Mouse (Mus musculus) CH12.LX (cell line): ENCODE data around the gene Gpsm1. TPM values are rescaled to one million over a fixed set of nuclear protein-coding genes. Genes with fewer than 3 reads are reported as not detected.
A peak's percentile ranks its signal among the peaks of the same experiment; 100 is the strongest.
"Not testable (repeated sequence)": the region's sequence is repeated elsewhere in the genome, so short reads cannot be mapped to it uniquely, and the experiment has no call there.

Experiments
- DNase-seq: peaks from one replicate; pipeline ENCODE4 v3.0.0-alpha.2; 2013; ENCODE audit errors: extremely low read depth
- H3K27ac ChIP-seq: 2 replicates; pipeline ENCODE4 v1.5.1; 2012; ENCODE audit warnings: low read depth, mild to moderate bottlenecking, control low read depth, moderate library complexity; ENCODE audit not compliant: insufficient read depth
- H3K27me3 ChIP-seq: replicated peaks from 2 replicates; pipeline ENCODE3; 2012; ENCODE audit warnings: inconsistent platforms
- H3K36me3 ChIP-seq, 2 experiments: replicated peaks in 1 of 2; 2 replicates each; pipeline versions ENCODE3 to v1.6.1; 2012; ENCODE audit warnings: inconsistent platforms in 1 of 2, low read length in 1 of 2, mild to moderate bottlenecking in 1 of 2, mixed read lengths in 1 of 2, moderate library complexity in 1 of 2; ENCODE audit not compliant: control insufficient read depth in 1 of 2, insufficient read depth in 1 of 2
- H3K4me1 ChIP-seq, 2 experiments: 2 replicates each; pipeline ENCODE4 v1.6.1; 2012; ENCODE audit warnings: inconsistent platforms in 1 of 2, moderate library complexity in 1 of 2; ENCODE audit not compliant: insufficient read depth in 2 of 2, control insufficient read depth in 1 of 2
- H3K4me2 ChIP-seq: 2 replicates; pipeline ENCODE4 v1.6.1; 2012; ENCODE audit warnings: low read depth, mild to moderate bottlenecking, control low read depth; ENCODE audit not compliant: poor library complexity, insufficient read depth, severe bottlenecking
- H3K4me3 ChIP-seq, 3 experiments: fragments of 150-350 bp in 1 of 3; sonication (generic) in 1 of 3; replicated peaks in 1 of 3; 2 replicates each; pipeline versions ENCODE3 to v1.5.1; 2011 to 2012; ENCODE audit warnings: low read depth in 2 of 3, low read length in 2 of 3, mild to moderate bottlenecking in 2 of 3, moderate library complexity in 2 of 3, control low read depth in 1 of 3, improper control_type of control experiment in 1 of 3, inconsistent platforms in 1 of 3, mixed read lengths in 1 of 3; ENCODE audit not compliant: poor library complexity in 1 of 3
- H3K79me2 ChIP-seq: replicated peaks from 2 replicates; pipeline ENCODE4 v1.6.1; 2012; ENCODE audit warnings: mild to moderate bottlenecking, moderate library complexity; ENCODE audit not compliant: control insufficient read depth, poor library complexity, insufficient read depth, severe bottlenecking; ENCODE audit errors: extremely low read depth
- H3K9ac ChIP-seq: 2 replicates; pipeline ENCODE4 v1.6.1; 2012; ENCODE audit warnings: low read depth, mild to moderate bottlenecking, control low read depth, moderate library complexity; ENCODE audit not compliant: insufficient read depth
- H3K9me3 ChIP-seq: replicated peaks from 2 replicates; pipeline ENCODE3; 2012; ENCODE audit warnings: low read length, inconsistent platforms, mixed read lengths
- BHLHE40 ChIP-seq: IDR thresholded peaks from 2 replicates; pipeline ENCODE4 v1.6.1; 2011; ENCODE audit warnings: mild to moderate bottlenecking, low read depth, low read length, improper control_type of control experiment
- CHD1 ChIP-seq: IDR thresholded peaks from 2 replicates; pipeline ENCODE4 v1.6.1; 2012; ENCODE audit warnings: low read depth, low read length, improper control_type of control experiment, inconsistent platforms
- CHD2 ChIP-seq: IDR thresholded peaks from 2 replicates; pipeline ENCODE4 v1.6.1; 2011; ENCODE audit warnings: low read length, improper control_type of control experiment
- CTCF ChIP-seq, 2 experiments: IDR thresholded peaks in 1 of 2; conservative IDR thresholded peaks in 1 of 2; 2 replicates each; pipeline ENCODE4 v1.5.1; 2011 to 2012; ENCODE audit warnings: low read depth in 2 of 2, low read length in 2 of 2, improper control_type of control experiment in 1 of 2, inconsistent platforms in 1 of 2, mild to moderate bottlenecking in 1 of 2, moderate library complexity in 1 of 2
- E2F4 ChIP-seq: IDR thresholded peaks from 2 replicates; pipeline ENCODE4 v1.6.1; 2011; ENCODE audit warnings: low read depth, low read length, improper control_type of control experiment; ENCODE audit not compliant: insufficient replicate concordance
- ELF1 ChIP-seq: IDR thresholded peaks from 2 replicates; pipeline ENCODE4 v1.6.1; 2014; ENCODE audit warnings: low read depth, mild to moderate bottlenecking, inconsistent platforms, low read length, improper control_type of control experiment
- EP300 ChIP-seq: IDR thresholded peaks from 2 replicates; pipeline ENCODE4 v1.6.1; 2011; ENCODE audit warnings: low read length, improper control_type of control experiment
- ETS1 ChIP-seq: conservative IDR thresholded peaks from 2 replicates; pipeline ENCODE4 v1.6.1; 2012; ENCODE audit warnings: low read depth, mild to moderate bottlenecking, inconsistent platforms, low read length, improper control_type of control experiment, moderate library complexity
- HCFC1 ChIP-seq: IDR thresholded peaks from 2 replicates; pipeline ENCODE4 v1.6.1; 2012; ENCODE audit warnings: low read depth, mild to moderate bottlenecking, inconsistent platforms, low read length, improper control_type of control experiment
- IRF4 ChIP-seq: IDR thresholded peaks from 2 replicates; pipeline ENCODE4 v1.6.1; 2014; ENCODE audit warnings: low read depth, mild to moderate bottlenecking, inconsistent platforms, low read length, improper control_type of control experiment
- JUN ChIP-seq: IDR thresholded peaks from 2 replicates; pipeline ENCODE4 v1.6.1; 2011; ENCODE audit warnings: low read depth, mild to moderate bottlenecking, low read length, improper control_type of control experiment, moderate library complexity; ENCODE audit not compliant: insufficient read depth
- KAT2A ChIP-seq: IDR thresholded peaks from 2 replicates; pipeline ENCODE4 v1.6.1; 2012; ENCODE audit warnings: low read length, improper control_type of control experiment, inconsistent platforms; ENCODE audit not compliant: insufficient replicate concordance
- MAFK ChIP-seq: IDR thresholded peaks from 2 replicates; pipeline ENCODE4 v1.6.1; 2011; ENCODE audit warnings: low read length, improper control_type of control experiment; ENCODE audit not compliant: insufficient replicate concordance
- MAX ChIP-seq: IDR thresholded peaks from 2 replicates; pipeline ENCODE4 v1.6.1; 2011; ENCODE audit warnings: low read length, improper control_type of control experiment
- MAZ ChIP-seq: IDR thresholded peaks from 2 replicates; pipeline ENCODE4 v1.6.1; 2012; ENCODE audit warnings: low read depth, mild to moderate bottlenecking, inconsistent platforms, low read length, improper control_type of control experiment, moderate library complexity
- MEF2A ChIP-seq: IDR thresholded peaks from 2 replicates; pipeline ENCODE4 v1.6.1; 2014; ENCODE audit warnings: low read depth, mild to moderate bottlenecking, inconsistent platforms, low read length, improper control_type of control experiment, borderline replicate concordance
- MXI1 ChIP-seq: IDR thresholded peaks from 2 replicates; pipeline ENCODE4 v1.6.1; 2011; ENCODE audit warnings: mild to moderate bottlenecking, low read depth, low read length, improper control_type of control experiment
- MYC ChIP-seq: IDR thresholded peaks from 2 replicates; pipeline ENCODE4 v1.6.1; 2011; ENCODE audit warnings: low read depth, mild to moderate bottlenecking, improper control_type of control experiment, low read length
- NELFE ChIP-seq: IDR thresholded peaks from 2 replicates; pipeline ENCODE4 v1.6.1; 2011; ENCODE audit warnings: low read depth, low read length, improper control_type of control experiment
- NRF1 ChIP-seq: IDR thresholded peaks from 2 replicates; pipeline ENCODE4 v1.6.1; 2014; ENCODE audit warnings: low read depth, mild to moderate bottlenecking, inconsistent platforms, low read length, improper control_type of control experiment, moderate library complexity
- PAX5 ChIP-seq: IDR thresholded peaks from 2 replicates; pipeline ENCODE4 v1.6.1; 2012; ENCODE audit warnings: low read length, inconsistent platforms, mixed read lengths
- POLR2A ChIP-seq: IDR thresholded peaks from 2 replicates; pipeline ENCODE4 v1.6.1; 2011; ENCODE audit warnings: low read depth, mild to moderate bottlenecking, improper control_type of control experiment, low read length
- POLR2AphosphoS2 ChIP-seq: IDR thresholded peaks from 2 replicates; pipeline ENCODE4 v1.6.1; 2011; ENCODE audit warnings: low read depth, low read length, improper control_type of control experiment
- RAD21 ChIP-seq: IDR thresholded peaks from 2 replicates; pipeline ENCODE4 v1.6.1; 2011; ENCODE audit warnings: low read depth, mild to moderate bottlenecking, low read length, improper control_type of control experiment, moderate library complexity
- RCOR1 ChIP-seq: conservative IDR thresholded peaks from 2 replicates; pipeline ENCODE4 v1.6.1; 2012; ENCODE audit warnings: low read depth, mild to moderate bottlenecking, inconsistent platforms, low read length, improper control_type of control experiment
- SIN3A ChIP-seq: IDR thresholded peaks from 2 replicates; pipeline ENCODE4 v1.6.1; 2012; ENCODE audit warnings: low read length, improper control_type of control experiment, inconsistent platforms
- SMC3 ChIP-seq: IDR thresholded peaks from 2 replicates; pipeline ENCODE4 v1.6.1; 2011; ENCODE audit warnings: low read depth, low read length, improper control_type of control experiment
- TBP ChIP-seq: conservative IDR thresholded peaks from 2 replicates; pipeline ENCODE4 v1.6.1; 2011; ENCODE audit warnings: low read depth, low read length, improper control_type of control experiment
- TCF12 ChIP-seq: IDR thresholded peaks from 2 replicates; pipeline ENCODE4 v1.6.1; 2014; ENCODE audit warnings: low read depth, mild to moderate bottlenecking, inconsistent platforms, low read length, improper control_type of control experiment
- USF1 ChIP-seq: IDR thresholded peaks from 2 replicates; pipeline ENCODE4 v1.6.1; 2014; ENCODE audit warnings: low read depth, mild to moderate bottlenecking, inconsistent platforms, low read length, improper control_type of control experiment
- ZC3H11A ChIP-seq: IDR thresholded peaks from 2 replicates; pipeline ENCODE4 v1.6.1; 2012; ENCODE audit warnings: low read depth, mild to moderate bottlenecking, inconsistent platforms, low read length, improper control_type of control experiment
- ZKSCAN1 ChIP-seq: IDR thresholded peaks from 2 replicates; pipeline ENCODE4 v1.6.1; 2012; ENCODE audit warnings: low read depth, inconsistent platforms, low read length, improper control_type of control experiment, borderline replicate concordance
- ZMIZ1 ChIP-seq: IDR thresholded peaks from 2 replicates; pipeline ENCODE4 v1.6.1; 2012; ENCODE audit warnings: low read depth, mild to moderate bottlenecking, inconsistent platforms, low read length, improper control_type of control experiment
- ZNF384 ChIP-seq: IDR thresholded peaks from 2 replicates; pipeline ENCODE4 v1.6.1; 2012; ENCODE audit warnings: low read depth, low read length, improper control_type of control experiment, inconsistent platforms
- dilution Hi-C: fragments of 300-500 bp; cut with MboI; formaldehyde crosslinking; loops from 2 replicates; pipeline ENCODE4 v1.14.3; 2020; ENCODE audit warnings: low sequenced_read_pairs; ENCODE audit not compliant: extremely low pct_unique_long_range_greater_than_20kb, extremely low pct_ligation_motif_present
- in situ Hi-C: fragments of 300-500 bp; cut with MboI; formaldehyde crosslinking; loops from 3 replicates; pipeline ENCODE4 v1.14.3; 2019; ENCODE audit warnings: low sequenced_read_pairs, low pct_ligation_motif_present, low pct_unique_long_range_greater_than_20kb, mixed read lengths
- polyA plus RNA-seq: library from polyadenylated mRNA; unstranded; fragments of >175 nt; gene quantifications from 2 replicates; pipeline ENCODE4 v1.2.1, GENCODE M21; 2012; ENCODE audit warnings: low read depth; ENCODE audit not compliant: insufficient read length
- total RNA-seq, 2 experiments: library from RNA; depleted of rRNA; stranded (reverse); fragments of 300-350 nt in 1 of 2; fragments of >200 nt in 1 of 2; gene quantifications; 2 replicates each; pipeline ENCODE4 v1.2.3; 2012 to 2014

Gpsm1 gene
- total and polyA plus RNA-seq, 3 experiments, result 3.2 to 8.1 (median 3.6) TPM

- TF ChIP-seq CHD2 (peak; percentile 56; the same call in 1 of the 2 replicates), USF1 (no peak), CHD1 (no peak), IRF4 (peak; percentile 42; the same call in 1 of the 2 replicates), TBP (peak; percentile 69; the same call in 1 of the 2 replicates), MEF2A (no peak), ELF1 (peak; percentile 91), TCF12 (peak; percentile 80), ZNF384 (no peak), PAX5 (no peak), RAD21 (no peak), POLR2A (peak; percentile 90), CTCF (conservative IDR thresholded peaks at IDR 0.05 in 1 of 2, IDR thresholded peaks at IDR 0.05 in 1 of 2; ENCODE audit: low read depth in 2 of 2, low read length in 2 of 2) (no peak), RCOR1 (no peak), MAFK (no peak), E2F4 (no peak), SMC3 (no peak; the same call in 1 of the 2 replicates), BHLHE40 (peak; percentile 67), ETS1 (no peak; the same call in 1 of the 2 replicates), HCFC1 (peak; percentile 86), EP300 (no peak), NRF1 (peak; percentile 64), ZC3H11A (no peak), MAX (peak; percentile 94), NELFE (peak; percentile 90), ZKSCAN1 (no peak), ZMIZ1 (peak; percentile 75; the same call in 1 of the 2 replicates), MXI1 (peak; percentile 99), POLR2AphosphoS2 (peak; percentile 85; the same call in 1 of the 2 replicates), JUN (no peak), KAT2A (peak; percentile 75; the same call in 1 of the 2 replicates), MAZ (peak; percentile 80), SIN3A (peak; percentile 97), MYC (peak; percentile 87)
- dilution Hi-C loops (no loop called here), in situ Hi-C loops (no loop called here)
- Histone ChIP-seq H3K27me3 (no peaks in the 10 kb centered on the region), H3K9me3 (no peaks in the 10 kb centered on the region), H3K4me1 (peaks cover 0 to 11% of the 10 kb centered on the region in 2 experiments; a peak in 2 of 4 replicates), H3K9ac (peak within 1 kb of the TSS; percentile 61), H3K4me2 (peak within 1 kb of the TSS; percentile 64; the same call in 1 of the 2 replicates), H3K36me3 (peaks cover 62 to 78% of the 10 kb centered on the region in 2 experiments), H3K27ac (peak within 1 kb of the TSS; percentile 5; the same call in 1 of the 2 replicates), H3K4me3 (peak within 1 kb of the TSS; percentile 80 to 94 (median 82)), H3K79me2 (peaks cover 17% of the 10 kb centered on the region)
- peak; percentile 89 for DNase-seq
Measured at GRCm38 (mm10) chr2:26380131-26380771, 64.9 kb downstream of the Gpsm1 start, which contains the start of gene Snapc4. Gene Snapc4 (minus strand): TSS chr2:26380653.

- H3K27me3 ChIP-seq, in situ Hi-C loops, H3K27ac ChIP-seq, DNase-seq, H3K9me3 ChIP-seq, dilution Hi-C loops: not testable (repeated sequence)
- Histone ChIP-seq H3K79me2 (peaks cover 17% of the 10 kb centered on the region), H3K9ac (peak overlapping the region; percentile 61; the same call in 1 of the 2 replicates), H3K4me3 (peak overlapping the region; percentile 80 to 94 (median 82)), H3K4me2 (peak overlapping the region; percentile 64; the same call in 1 of the 2 replicates), H3K4me1 (peaks cover 0 to 11% of the 10 kb centered on the region in 2 experiments; a peak in 2 of 4 replicates), H3K36me3 (peaks cover 62 to 78% of the 10 kb centered on the region in 2 experiments)
Measured at GRCm38 (mm10) chr2:26380871-26381270, 65.6 kb downstream of the Gpsm1 start.
